In the genomic region with DNA sequence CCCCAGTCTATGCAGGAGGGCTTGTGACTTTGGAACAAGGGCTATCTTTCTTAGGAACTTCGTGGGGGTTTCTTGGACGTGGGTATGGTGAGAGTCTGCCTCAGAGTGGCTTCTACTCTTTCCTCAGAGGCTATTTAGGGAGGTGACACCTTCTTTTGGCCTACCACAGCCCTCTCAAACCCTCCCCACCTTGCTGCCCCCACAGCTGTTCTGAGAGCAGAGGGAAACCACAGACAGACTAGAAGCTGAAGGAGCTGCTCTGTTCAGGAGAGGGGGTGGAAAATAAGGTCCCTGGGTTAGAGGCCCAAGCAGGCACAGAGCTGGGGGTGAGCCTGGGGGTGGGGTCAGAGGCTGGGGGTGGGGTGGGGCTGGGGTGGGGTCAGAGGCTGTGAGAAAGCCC, we compare ENCODE assay signal across 2 mouse cellular contexts.
TF ChIP-seq lines count a peak whose summit lies in the region.

No protein-coding gene starts in this region.

TF ChIP-seq in CH12.LX, 34 proteins besides CTCF, POLR2A, EP300 and RAD21 (continued from another document):
- TF ChIP-seq JUND (conservative IDR thresholded peaks at IDR 0.05; ENCODE audit: low read depth, low read length) (no peak), HCFC1 (IDR thresholded peaks at IDR 0.05; ENCODE audit: low read depth, low read length) (no peak), BHLHE40 (IDR thresholded peaks at IDR 0.05; ENCODE audit: low read depth, low read length) (peak; percentile 47; the same call in 1 of the 2 replicates), ZNF384 (IDR thresholded peaks at IDR 0.05; ENCODE audit: low read depth, low read length) (no peak), GABPA (IDR thresholded peaks at IDR 0.05; ENCODE audit: insufficient replicate concordance, low read depth, low read length) (no peak), USF1 (IDR thresholded peaks at IDR 0.05; ENCODE audit: low read depth, low read length) (no peak), E2F4 (IDR thresholded peaks at IDR 0.05; ENCODE audit: insufficient replicate concordance, low read depth, low read length) (no peak), MEF2A (IDR thresholded peaks at IDR 0.05; ENCODE audit: borderline replicate concordance, low read depth, low read length) (peak; percentile 96), SMC3 (IDR thresholded peaks at IDR 0.05; ENCODE audit: low read depth, low read length) (no peak), ZC3H11A (IDR thresholded peaks at IDR 0.05; ENCODE audit: low read depth, low read length) (no peak), JUN (IDR thresholded peaks at IDR 0.05; ENCODE audit: insufficient read depth, low read depth, low read length) (no peak), MAZ (IDR thresholded peaks at IDR 0.05; ENCODE audit: low read depth, low read length) (peak; percentile 87; the same call in 1 of the 2 replicates), NELFE (IDR thresholded peaks at IDR 0.05; ENCODE audit: low read depth, low read length) (no peak), ZKSCAN1 (IDR thresholded peaks at IDR 0.05; ENCODE audit: borderline replicate concordance, low read depth, low read length) (no peak), NRF1 (IDR thresholded peaks at IDR 0.05; ENCODE audit: low read depth, low read length) (no peak), MAX (IDR thresholded peaks at IDR 0.05; ENCODE audit: low read length) (no peak), KAT2A (IDR thresholded peaks at IDR 0.05; ENCODE audit: insufficient replicate concordance, low read length) (no peak), IRF4 (IDR thresholded peaks at IDR 0.05; ENCODE audit: low read depth, low read length) (peak; percentile 41; the same call in 1 of the 2 replicates), TBP (conservative IDR thresholded peaks at IDR 0.05; ENCODE audit: low read depth, low read length) (no peak), CHD2 (IDR thresholded peaks at IDR 0.05; ENCODE audit: low read length) (peak; percentile 56), POLR2AphosphoS2 (IDR thresholded peaks at IDR 0.05; ENCODE audit: low read depth, low read length) (no peak), MAFK (IDR thresholded peaks at IDR 0.05; ENCODE audit: insufficient replicate concordance, low read length) (0 out of 2 replicates have a peak, but pooled peaks have one; percentile 56), USF2 (conservative IDR thresholded peaks at IDR 0.05; ENCODE audit: low read depth, low read length) (no peak), CHD1 (IDR thresholded peaks at IDR 0.05; ENCODE audit: low read depth, low read length) (no peak), TCF12 (IDR thresholded peaks at IDR 0.05; ENCODE audit: low read depth, low read length) (peak; percentile 78), MXI1 (IDR thresholded peaks at IDR 0.05; ENCODE audit: low read depth, low read length) (no peak), PAX5 (IDR thresholded peaks at IDR 0.05; ENCODE audit: low read length) (no peak), SIN3A (IDR thresholded peaks at IDR 0.05; ENCODE audit: low read length) (no peak), MYC (IDR thresholded peaks at IDR 0.05; ENCODE audit: low read depth, low read length) (no peak), ETS1 (conservative IDR thresholded peaks at IDR 0.05; ENCODE audit: low read depth, low read length) (peak; percentile 73)

TF ChIP-seq in myocyte, 11 proteins besides CTCF, POLR2A, EP300 and RAD21 (continued from another document):
- TF ChIP-seq MYOG (IDR thresholded peaks at IDR 0.05; ENCODE audit: control insufficient read depth in 1 of 3, insufficient read depth in 1 of 3, insufficient read length in 2 of 3, low read depth in 2 of 3) (peak; percentile 24 to 91 (median 87)), TCF12 (IDR thresholded peaks at IDR 0.05; ENCODE audit: insufficient read depth, poor library complexity, severe bottlenecking) (peak; percentile 61), MYOD1 (IDR thresholded peaks at IDR 0.05; ENCODE audit: control insufficient read depth in 1 of 3, insufficient read length in 2 of 3, low read depth in 2 of 3) (peak; percentile 43 to 76 (median 47)), REST (IDR thresholded peaks at IDR 0.05; ENCODE audit: insufficient read depth, insufficient read length) (no peak), TCF3 (IDR thresholded peaks at IDR 0.05; ENCODE audit: insufficient read length, low read depth) (peak; percentile 43)
